Mouse (Mus musculus) heart, embryonic 14.5 days (tissue): ENCODE data around the gene Btbd2. TPM values are rescaled to one million over a fixed set of nuclear protein-coding genes. Genes with fewer than 3 reads are reported as not detected.

Experiments
- ATAC-seq: fragments of 200-750 bp; cut with Nextera tagmentation; 2 replicates; pipeline ENCODE4 v1.8.0; 2017; ENCODE audit warnings: low read depth, moderate TSS enrichment; ENCODE audit not compliant: insufficient number of reproducible peaks, insufficient read depth, low FRiP score
- H3K27ac ChIP-seq, 2 experiments: fragments of 200-500 bp in 1 of 2; fragments of 300-500 bp in 1 of 2; sonication (generic) in 1 of 2; replicated peaks in 1 of 2; 2 replicates each; pipeline ENCODE4 v1.5.1; 2012 to 2014; ENCODE audit warnings: low read depth in 2 of 2, low read length in 2 of 2, control low read depth in 1 of 2, mild to moderate bottlenecking in 1 of 2, mixed read lengths in 1 of 2; ENCODE audit not compliant: control insufficient read depth in 1 of 2, insufficient read depth in 1 of 2
- H3K27me3 ChIP-seq: fragments of 300-500 bp; sonication (generic); 2 replicates; pipeline ENCODE4 v1.6.1; 2014; ENCODE audit warnings: mild to moderate bottlenecking, low read length, control low read depth; ENCODE audit not compliant: control insufficient read depth, insufficient read depth
- H3K36me3 ChIP-seq: fragments of 300-500 bp; sonication (generic); 2 replicates; pipeline ENCODE4 v1.6.1; 2014; ENCODE audit warnings: mild to moderate bottlenecking, control low read depth, low read length, mixed read lengths; ENCODE audit not compliant: control insufficient read depth, insufficient read depth
- H3K4me1 ChIP-seq, 2 experiments: fragments of 200-500 bp in 1 of 2; fragments of 300-500 bp in 1 of 2; sonication (generic) in 1 of 2; 2 replicates each; pipeline ENCODE4 v1.6.1; 2012 to 2014; ENCODE audit warnings: low read length in 2 of 2, control low read depth in 1 of 2, mixed read lengths in 1 of 2; ENCODE audit not compliant: control insufficient read depth in 2 of 2, insufficient read depth in 2 of 2
- H3K4me2 ChIP-seq: fragments of 300-500 bp; sonication (generic); 2 replicates; pipeline ENCODE4 v1.6.1; 2014; ENCODE audit warnings: mild to moderate bottlenecking, low read length
- H3K4me3 ChIP-seq, 2 experiments: fragments of 200-500 bp in 1 of 2; fragments of 300-500 bp in 1 of 2; sonication (generic) in 1 of 2; 2 replicates each; pipeline ENCODE4 v1.5.1; 2012 to 2014; ENCODE audit warnings: low read length in 2 of 2, mild to moderate bottlenecking in 2 of 2, control low read depth in 1 of 2, low read depth in 1 of 2, moderate library complexity in 1 of 2; ENCODE audit not compliant: control insufficient read depth in 1 of 2, insufficient read depth in 1 of 2
- H3K9ac ChIP-seq: fragments of 300-500 bp; sonication (generic); 2 replicates; pipeline ENCODE4 v1.6.1; 2014; ENCODE audit warnings: mild to moderate bottlenecking, low read length
- H3K9me3 ChIP-seq: fragments of 300-500 bp; sonication (generic); 2 replicates; pipeline ENCODE4 v1.6.1; 2016; ENCODE audit warnings: low read length, control low read depth; ENCODE audit not compliant: control insufficient read depth
- WGBS: fragments of 180-500 bp; shearing (Covaris S2); extraction: QIAGEN DNeasy Blood & Tissue Kit; methylation state at CpG from one replicate; pipeline ENCODE4 v1.1.7; 2014; 5-methylcytosine and 5-hydroxymethylcytosine counted together
- polyA plus RNA-seq: library from polyadenylated mRNA; unstranded; fragments of >200 nt; fragmentation: Nextera tagmentation; extraction: Ambion mirVana; gene quantifications from 2 replicates; pipeline ENCODE4 v1.2.1, GENCODE M21; 2014

Btbd2 gene
- polyA plus RNA-seq, 1 experiment from 2014 or later: 53.8 TPM

GRCm38 (mm10) chr10:80671936-80672690 lies 15.2 kb upstream of the Btbd2 start:
- ATAC-seq: no peak
- Histone ChIP-seq H3K4me2 (no peak overlapping the region), H3K9ac (0 out of 2 replicates have a peak overlapping the region, but pooled peaks have one; percentile 21), H3K27ac (0 out of 4 replicates have a peak overlapping the region, but pooled peaks of 1 of the 2 experiments have one; percentile 17), H3K4me1 (peaks cover 17 to 46% of the 10 kb centered on the region in 2 experiments), H3K9me3 (no peaks in the 10 kb centered on the region), H3K27me3 (no peaks in the 10 kb centered on the region), H3K4me3 (no peak overlapping the region), H3K36me3 (peaks cover 66% of the 10 kb centered on the region)
- WGBS: 83% methylated on average over 11 of the region's 11 CpGs

- no peaks in the 10 kb centered on the region for H3K27me3 ChIP-seq
- no peaks in the 10 kb centered on the region for H3K9me3 ChIP-seq
- peaks cover 74% of the 10 kb centered on the region for H3K36me3 ChIP-seq
- no peak overlapping the region for H3K9ac ChIP-seq
- peaks cover 14 to 48% of the 10 kb centered on the region in 2 experiments for H3K4me1 ChIP-seq
- H3K4me3 ChIP-seq: no peak overlapping the region
- H3K27ac ChIP-seq: no peak overlapping the region
- H3K4me2 ChIP-seq: no peak overlapping the region
- WGBS: 74% methylated on average over 4 of the region's 4 CpGs
- ATAC-seq: no peak
Measured at GRCm38 (mm10) chr10:80671251-80671650, 14.4 kb upstream of the Btbd2 start.

GRCm38 (mm10) chr10:80670531-80670930 lies 13.7 kb upstream of the Btbd2 start:
- Histone ChIP-seq H3K9me3 (no peaks in the 10 kb centered on the region), H3K4me1 (peaks cover 15 to 55% of the 10 kb centered on the region in 2 experiments), H3K27me3 (no peaks in the 10 kb centered on the region), H3K36me3 (peaks cover 82% of the 10 kb centered on the region), H3K4me3 (no peak overlapping the region), H3K9ac (no peak overlapping the region), H3K27ac (no peak overlapping the region), H3K4me2 (no peak overlapping the region)
- ATAC-seq: no peak
- 94% methylated on average over 2 of the region's 2 CpGs for WGBS

- peaks cover 83% of the 10 kb centered on the region for H3K36me3 ChIP-seq
- no peak overlapping the region for H3K4me2 ChIP-seq
- WGBS: 98% methylated on average over 7 of the region's 7 CpGs
- no peak overlapping the region for H3K27ac ChIP-seq
- ATAC-seq: no peak
- H3K9ac ChIP-seq: no peak overlapping the region
- H3K4me1 ChIP-seq: peaks cover 19 to 58% of the 10 kb centered on the region in 2 experiments
- no peak overlapping the region for H3K4me3 ChIP-seq
- H3K27me3 ChIP-seq: no peaks in the 10 kb centered on the region
- H3K9me3 ChIP-seq: no peaks in the 10 kb centered on the region
Measured at GRCm38 (mm10) chr10:80669737-80670485, 13.0 kb upstream of the Btbd2 start.

GRCm38 (mm10) chr10:80669018-80669417 lies 12.1 kb upstream of the Btbd2 start:
- WGBS: 86% methylated on average over 12 of the region's 12 CpGs
- peaks cover 17 to 58% of the 10 kb centered on the region in 2 experiments for H3K4me1 ChIP-seq
- H3K9me3 ChIP-seq: no peaks in the 10 kb centered on the region
- no peaks in the 10 kb centered on the region for H3K27me3 ChIP-seq
- H3K27ac ChIP-seq: no peak overlapping the region
- H3K4me2 ChIP-seq: no peak overlapping the region
- H3K9ac ChIP-seq: no peak overlapping the region
- ATAC-seq: no peak
- peaks cover 83% of the 10 kb centered on the region for H3K36me3 ChIP-seq
- no peak overlapping the region for H3K4me3 ChIP-seq

GRCm38 (mm10) chr10:80668614-80669013 lies 11.7 kb upstream of the Btbd2 start:
- no peak overlapping the region for H3K4me2 ChIP-seq
- H3K27me3 ChIP-seq: no peaks in the 10 kb centered on the region
- no peak overlapping the region for H3K4me3 ChIP-seq
- peaks cover 18 to 58% of the 10 kb centered on the region in 2 experiments for H3K4me1 ChIP-seq
- no peak overlapping the region for H3K27ac ChIP-seq
- ATAC-seq: no peak
- H3K9me3 ChIP-seq: no peaks in the 10 kb centered on the region
- H3K36me3 ChIP-seq: peaks cover 83% of the 10 kb centered on the region
- WGBS: 88% methylated on average over 11 of the region's 11 CpGs
- H3K9ac ChIP-seq: no peak overlapping the region

GRCm38 (mm10) chr10:80666837-80667412 lies 10.1 kb upstream of the Btbd2 start:
- Histone ChIP-seq H3K4me1 (peaks cover 22 to 48% of the 10 kb centered on the region in 2 experiments), H3K27me3 (no peaks in the 10 kb centered on the region), H3K4me3 (no peak overlapping the region), H3K9ac (no peak overlapping the region), H3K36me3 (peaks cover 66% of the 10 kb centered on the region), H3K4me2 (no peak overlapping the region), H3K27ac (no peak overlapping the region), H3K9me3 (no peaks in the 10 kb centered on the region)
- no peak for ATAC-seq
- WGBS: 80% methylated on average over 19 of the region's 19 CpGs
